Mouse (Mus musculus) skeletal muscle tissue, adult 2 months (tissue): ENCODE results near the gene Zfp775.

Source experiments
- DNase-seq: peaks from one replicate; pipeline ENCODE4 v3.0.0-alpha.2; 2012; ENCODE audit warnings: low read depth, low spot score

Gene Zfp775

GRCm38 (mm10) chr6:48628808-48629660 is 27.2 kb downstream of the Zfp775 start:
- DNase-seq: no peak

- DNase-seq: no peak
These were observed 27.8 kb downstream of the Zfp775 start for GRCm38 (mm10) chr6:48629661-48630034.

GRCm38 (mm10) chr6:48630831-48631230 is 29.0 kb downstream of the Zfp775 start:
- no peak for DNase-seq

- DNase-seq: no peak
These were observed 33.2 kb downstream of the Zfp775 start for GRCm38 (mm10) chr6:48635105-48635504.

GRCm38 (mm10) chr6:48636515-48636914 is 34.7 kb downstream of the Zfp775 start:
- no peak for DNase-seq

DNA sequence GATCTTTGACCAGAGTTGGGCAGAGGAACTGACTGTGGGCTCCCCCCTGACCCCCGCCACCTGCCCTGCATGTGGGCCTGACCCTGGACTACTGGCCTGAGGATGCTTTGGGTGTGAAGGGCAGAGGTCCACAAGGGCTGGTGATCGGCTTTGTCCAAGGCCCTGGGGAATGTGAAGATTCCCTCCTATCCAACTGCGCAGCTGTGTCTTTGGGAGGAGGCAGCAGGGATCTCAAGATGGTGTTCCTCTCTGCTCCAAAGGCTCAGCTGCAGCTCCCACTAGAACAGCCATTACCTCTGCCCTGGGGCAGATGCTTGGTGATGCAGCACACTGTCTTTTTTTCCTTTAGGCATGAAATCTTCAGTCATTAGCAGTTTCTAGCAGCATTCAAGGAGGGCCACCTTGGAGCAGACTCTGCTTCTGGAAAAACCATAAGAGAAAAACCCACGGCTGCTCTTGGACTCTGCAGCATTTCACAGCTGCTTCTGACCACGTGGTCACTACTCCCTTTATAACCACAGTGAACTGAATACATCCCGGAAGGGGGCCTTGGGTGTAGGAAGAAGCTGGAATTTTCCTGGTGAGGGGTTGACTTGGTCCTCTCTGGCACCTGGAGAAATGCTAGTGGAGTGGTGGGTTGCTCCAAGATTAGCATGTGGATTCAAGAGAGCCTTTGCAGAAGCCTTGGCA is 36.1 kb downstream of the Zfp775 start:
- DNase-seq: no peak

- DNase-seq: no peak
These were observed 36.7 kb downstream of the Zfp775 start for GRCm38 (mm10) chr6:48638553-48638952.

DNA sequence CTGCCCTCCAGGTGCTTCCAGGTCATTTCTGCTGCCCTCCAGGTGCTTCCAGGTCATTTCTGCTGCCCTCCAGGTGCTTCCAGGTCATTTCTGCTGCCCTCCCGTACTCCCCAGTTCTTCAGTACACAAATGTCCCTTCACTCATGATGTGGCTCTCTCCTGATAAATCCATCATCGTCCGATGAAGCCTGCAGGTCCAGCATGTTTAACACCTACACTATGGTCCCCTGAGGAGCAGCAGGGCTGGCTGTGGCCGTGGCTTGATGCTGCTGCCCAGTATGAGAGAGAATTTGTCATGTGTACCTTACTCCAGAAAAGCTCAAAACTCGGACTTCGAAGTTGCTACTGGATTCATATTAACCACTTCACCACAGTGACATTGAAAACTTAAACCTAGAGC is 39.5 kb downstream of the Zfp775 start:
- DNase-seq: no peak

- peak; percentile 59 for DNase-seq
These were observed 41.0 kb downstream of the Zfp775 start for GRCm38 (mm10) chr6:48642764-48643292.

DNA sequence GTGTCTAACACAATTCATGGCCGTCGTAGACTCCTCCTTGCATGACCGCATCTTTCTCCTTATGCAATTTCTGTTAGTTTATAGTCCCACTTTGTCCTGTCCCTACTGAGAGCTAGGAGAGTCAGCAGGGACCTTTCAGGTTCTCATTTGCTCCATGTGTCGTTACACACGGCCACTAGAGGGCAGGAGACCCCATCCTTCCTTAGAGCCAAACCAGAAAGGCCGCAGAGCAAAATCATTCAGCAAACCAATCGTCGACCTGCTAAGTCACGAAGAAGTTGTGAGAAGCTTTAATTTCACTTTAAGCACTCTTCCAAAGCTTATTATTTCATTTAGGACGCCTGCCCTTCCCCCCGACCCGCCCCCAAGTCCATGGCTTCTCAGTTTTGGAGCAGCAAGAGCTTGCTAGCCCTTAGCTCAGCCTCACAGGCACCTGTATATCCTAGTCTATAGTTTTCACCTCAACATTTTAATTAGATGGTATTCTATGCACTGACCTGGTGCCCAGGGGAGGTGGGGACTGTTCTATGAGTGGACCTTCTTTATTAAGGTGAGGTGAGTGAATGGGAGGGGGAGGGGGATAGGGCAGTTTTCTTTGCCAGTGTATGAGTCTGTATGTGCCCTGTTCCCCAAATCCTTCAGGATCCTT is 43.9 kb downstream of the Zfp775 start:
- DNase-seq: peak; percentile 50

DNA sequence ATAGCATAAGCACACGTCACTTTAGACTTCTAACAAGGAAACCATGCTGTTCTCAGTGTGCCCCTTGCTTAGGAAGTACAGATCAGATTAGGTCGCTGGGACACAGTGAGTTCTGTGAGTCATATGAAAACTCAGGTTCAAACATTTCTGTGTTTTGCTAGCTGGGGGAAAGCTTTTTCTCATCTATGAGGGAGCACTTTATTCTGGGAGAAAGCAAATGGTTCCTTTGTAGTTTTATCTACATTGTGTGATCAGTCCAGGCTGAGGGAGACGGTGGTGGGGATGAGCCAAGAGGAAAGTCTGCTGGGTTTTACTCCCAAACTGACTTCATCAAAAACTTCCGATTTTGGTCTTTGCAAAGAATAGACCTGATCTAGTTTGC is 44.4 kb downstream of the Zfp775 start:
- DNase-seq: no peak

DNA sequence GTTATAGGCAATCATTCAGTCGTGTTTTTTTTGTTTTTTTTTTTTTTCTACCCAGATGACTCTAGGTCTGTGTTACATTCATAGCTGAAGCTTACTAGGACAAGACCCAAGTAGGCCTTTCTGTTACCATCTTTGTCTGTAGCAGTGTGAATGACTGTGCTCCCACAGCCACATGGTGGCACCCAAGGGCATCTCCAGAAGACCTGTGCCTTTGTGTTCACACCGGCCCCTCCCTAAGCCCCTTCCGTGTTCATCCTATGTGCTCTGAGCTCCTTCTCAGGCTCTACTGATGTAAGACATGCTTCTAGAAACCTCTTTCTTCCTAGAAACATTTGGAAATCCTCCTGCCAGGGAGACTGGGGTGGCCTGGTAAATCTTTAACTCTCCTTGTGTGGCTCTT is 45.1 kb downstream of the Zfp775 start, which contains the start of gene Gimap8:
TSS of gene Gimap8 (plus strand) at position 240 of the 400 bp plus-strand sequence.
- DNase-seq: peak; percentile 40

DNA sequence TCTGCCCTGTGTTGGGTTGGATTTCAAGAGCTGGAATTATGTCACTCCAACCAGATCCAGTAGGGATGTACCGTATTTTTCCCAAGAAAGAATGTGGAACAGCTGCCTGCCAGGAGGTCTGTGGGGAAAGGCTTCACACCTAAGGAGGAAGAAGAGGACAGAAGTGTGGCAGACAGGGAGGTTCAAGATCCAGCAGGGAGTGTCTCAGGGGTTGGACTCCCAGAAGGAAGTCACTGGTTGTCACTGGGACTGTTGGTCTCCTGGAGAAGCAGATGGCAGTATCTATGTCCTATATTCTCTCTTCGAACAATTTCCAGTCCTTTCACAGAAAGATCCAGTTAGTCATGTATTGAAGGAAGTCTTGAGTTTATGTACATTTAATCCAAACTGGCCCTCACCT is 45.7 kb downstream of the Zfp775 start:
- no peak for DNase-seq

- DNase-seq: no peak
These were observed 46.9 kb downstream of the Zfp775 start for GRCm38 (mm10) chr6:48648779-48649178.

GRCm38 (mm10) chr6:48650041-48650440 is 48.2 kb downstream of the Zfp775 start:
- no peak for DNase-seq

DNA sequence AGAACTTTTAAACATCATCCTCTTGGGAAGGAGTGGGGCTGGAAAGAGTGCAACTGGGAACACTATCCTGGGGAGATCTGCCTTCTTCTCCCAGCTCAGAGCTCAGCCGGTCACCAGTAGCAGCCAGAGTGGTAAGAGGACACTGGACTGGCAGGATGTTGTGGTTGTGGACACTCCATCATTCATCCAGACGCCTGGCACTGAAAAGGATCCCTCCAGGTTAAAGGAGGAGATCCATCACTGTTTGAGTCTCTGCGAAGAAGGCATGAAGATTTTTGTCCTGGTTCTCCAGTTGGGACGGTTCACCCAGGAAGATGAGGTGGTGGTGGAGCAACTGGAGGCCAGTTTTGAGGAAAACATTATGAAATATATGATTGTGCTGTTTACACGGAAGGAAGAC is 56.9 kb downstream of the Zfp775 start:
- no peak for DNase-seq

GRCm38 (mm10) chr6:48664750-48665149 is 62.9 kb downstream of the Zfp775 start:
- no peak for DNase-seq

GRCm38 (mm10) chr6:48665471-48665870 is 63.6 kb downstream of the Zfp775 start:
- DNase-seq: no peak

DNA sequence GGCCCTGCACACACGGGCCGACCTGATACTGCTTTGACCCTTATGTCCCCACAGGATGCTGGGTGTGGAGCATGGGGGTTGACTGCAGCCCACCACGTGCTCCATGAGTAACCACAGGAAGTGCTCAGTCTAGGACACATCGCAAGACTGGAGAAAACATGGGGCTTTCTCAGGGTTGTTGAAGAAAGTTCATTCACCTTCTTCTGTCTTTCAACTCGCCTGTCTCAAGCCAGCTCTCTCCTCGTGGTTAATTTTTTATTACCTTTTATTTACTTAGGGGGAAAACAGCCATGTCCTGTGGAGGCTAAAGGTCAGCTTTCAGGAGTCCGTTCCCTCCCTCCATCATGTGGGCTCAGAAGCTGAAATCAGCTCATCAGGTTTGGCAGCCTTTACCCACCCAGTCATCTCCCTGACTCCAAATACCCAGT is 64.3 kb downstream of the Zfp775 start:
- DNase-seq: no peak

GRCm38 (mm10) chr6:48668022-48668421 is 66.2 kb downstream of the Zfp775 start:
- no peak for DNase-seq

DNA sequence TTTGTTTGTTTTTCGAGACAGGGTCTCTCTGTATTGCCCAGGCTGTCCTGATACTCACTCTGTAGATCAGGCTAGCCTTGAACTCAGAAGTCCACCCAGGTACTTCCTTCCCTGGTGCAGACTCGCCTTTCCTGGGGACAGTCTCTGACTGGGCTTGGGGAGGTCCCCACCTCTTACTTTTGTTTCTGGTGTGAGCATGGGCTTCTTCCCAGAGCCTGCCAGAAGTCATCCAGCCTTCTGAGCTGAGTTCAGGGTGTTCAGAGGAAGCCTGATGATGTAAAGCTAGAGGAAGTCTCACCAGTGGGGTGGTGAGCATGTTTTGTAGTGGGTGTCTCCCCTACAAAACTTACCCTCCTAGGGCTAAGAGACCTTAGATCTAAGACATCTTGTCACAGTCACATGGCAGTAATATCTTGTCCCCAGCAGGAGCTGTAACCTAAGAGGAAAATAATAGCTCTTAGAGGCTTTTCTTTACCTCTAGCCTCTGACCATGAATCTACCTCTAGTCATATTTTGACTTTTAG is 67.6 kb downstream of the Zfp775 start:
- no peak for DNase-seq
